9 mouse cellular contexts compared by ENCODE assay signal in the genomic region with DNA sequence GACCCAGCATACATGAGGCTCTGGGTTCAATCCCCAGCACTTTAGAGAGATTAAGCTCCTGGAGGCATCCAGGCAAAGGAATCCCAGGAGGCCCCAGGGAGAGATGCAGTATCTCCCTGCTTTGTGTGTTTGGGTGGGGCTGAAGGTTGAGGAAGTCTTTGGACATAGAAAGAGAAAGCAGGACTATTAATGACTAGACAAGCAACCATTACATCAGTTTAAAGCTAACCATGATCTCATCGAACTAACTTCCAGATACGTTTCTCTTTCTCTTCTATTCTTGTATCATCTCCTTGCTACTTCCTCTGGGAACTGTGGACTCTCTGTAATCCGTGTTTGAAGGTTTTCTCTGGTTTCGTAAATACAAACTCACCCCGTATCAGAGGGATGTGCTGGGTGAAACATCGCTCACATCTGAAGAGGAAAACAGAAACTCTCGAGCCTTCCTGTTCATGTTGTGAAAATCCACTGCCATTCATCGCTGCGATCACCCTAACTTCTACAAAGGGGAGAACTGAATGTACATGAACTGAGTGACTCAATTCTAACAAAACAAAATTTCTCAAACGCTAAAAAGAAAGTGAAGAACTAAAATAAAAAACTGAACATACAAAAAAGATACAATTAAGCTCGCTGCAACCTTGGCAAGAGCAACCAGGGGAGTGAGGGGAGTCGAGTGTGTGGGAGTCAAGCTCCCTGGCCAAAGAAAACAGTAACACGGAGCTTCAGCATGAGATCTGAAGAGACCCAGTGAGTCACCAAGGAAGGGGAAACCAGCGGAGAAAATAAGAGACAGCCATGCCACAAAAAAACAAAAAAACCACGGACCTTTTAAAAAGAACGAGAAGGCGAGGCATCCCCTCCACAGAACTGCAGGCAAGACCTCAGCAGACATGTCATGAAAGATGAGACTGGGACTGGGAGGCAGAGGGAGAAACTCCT. TPM values are rescaled to one million over a fixed set of nuclear protein-coding genes. Genes with fewer than 3 reads are reported as not detected.
A peak's percentile ranks its signal among the peaks of the same experiment; 100 is the strongest.
DNase-seq lines count a peak whose midpoint lies in the region; ATAC-seq and TF ChIP-seq lines count a peak whose summit lies in the region.
"Had no signal": no experiment of that assay in that cellular context is flagged by ENCODE, and none has a peak within 500 bp of the region (broad histone marks: within the 10 kb centered on the region; RNA-seq: fewer than 3 reads in every experiment).

No protein-coding gene starts in this region.

- 0 out of 2 replicates have a peak, but pooled peaks cover 2% of the 10 kb centered on the region for H3K4me1 ChIP-seq in bone marrow macrophage, adult 2 months (ENCODE audit: control insufficient read depth, insufficient read depth, low read length)
- no peaks in the 10 kb centered on the region for H3K4me1 ChIP-seq in forebrain, postnatal 0 days (ENCODE audit: insufficient read depth)

- H3K9me3 ChIP-seq in forebrain, postnatal 0 days (ENCODE audit: low read length), result no peaks in the 10 kb centered on the region

- ATAC-seq in forebrain, postnatal 0 days, result no peak

- 60% methylated on average over 17 of the region's 17 CpGs for WGBS in forebrain, postnatal 0 days

- no peak overlapping the region for H3K4me2 ChIP-seq in forebrain, postnatal 0 days (ENCODE audit: low read depth)

- TF ChIP-seq CTCF in gastrocnemius, adult 2 months (IDR thresholded peaks at IDR 0.05), result no peak
- TF ChIP-seq CTCF in bone marrow macrophage, adult 2 months (IDR thresholded peaks at IDR 0.05; ENCODE audit: low read depth, low read length), result no peak
- TF ChIP-seq CTCF in forebrain, postnatal 0 days (IDR thresholded peaks at IDR 0.05; ENCODE audit: low read depth), result no peak

- H3K4me3 ChIP-seq in gastrocnemius, adult 2 months, result peak overlapping the region; percentile 59
- H3K4me3 ChIP-seq in bone marrow macrophage, adult 2 months (ENCODE audit: insufficient read depth, low read length), result peak overlapping the region; percentile 32
- no peak overlapping the region for H3K4me3 ChIP-seq in forebrain, postnatal 0 days (ENCODE audit: low read depth, low read length)

- no peak overlapping the region for H3K9ac ChIP-seq in forebrain, postnatal 0 days

- no peaks in the 10 kb centered on the region for H3K36me3 ChIP-seq in forebrain, postnatal 0 days (ENCODE audit: insufficient read depth)

- no peaks in the 10 kb centered on the region for H3K27me3 ChIP-seq in forebrain, postnatal 0 days (ENCODE audit: insufficient read depth, low read length)

- DNase-seq in gastrocnemius, adult 2 months, result no peak
- DNase-seq in gastrocnemius, postnatal 25 days, result no peak
- DNase-seq in 3T3-L1 (ENCODE audit: low read depth, low spot score), result peak; percentile 81
- DNase-seq in induced T-regulatory cell, adult 2 months (ENCODE audit: low read depth), result peak; percentile 73
- DNase-seq in forebrain, postnatal 0 days, result no peak
- no peak for DNase-seq in cerebellum, postnatal 14 days
- no peak for DNase-seq in spleen, adult 18-20 months
- DNase-seq: cerebellum, adult 8-10 months had no signal

- peak overlapping the region; percentile 77 for H3K27ac ChIP-seq in gastrocnemius, adult 2 months
- no peak overlapping the region for H3K27ac ChIP-seq in bone marrow macrophage, adult 2 months (ENCODE audit: insufficient read depth, low read depth, low read length)
- no peak overlapping the region for H3K27ac ChIP-seq in forebrain, postnatal 0 days (ENCODE audit: low read depth, low read length)

- intact Hi-C loops in gastrocnemius, adult 2 months (cut with DNase I), result no loop called here

- no peak for TF ChIP-seq POLR2A in bone marrow macrophage, adult 2 months (IDR thresholded peaks at IDR 0.05; ENCODE audit: borderline replicate concordance, low read depth, low read length)

RNA-seq across cellular contexts. Expression of a gene that starts 48.4 kb away (rescaled TPM):
- 1 to 10 TPM; 1.9 to 2.9 TPM for total RNA-seq in gastrocnemius, adult 2 months (2021)
- 1 to 10 TPM; 2.5 to 2.7 TPM for total RNA-seq in gastrocnemius, postnatal 25 days (2021)
- polyA plus RNA-seq in bone marrow macrophage, adult 2 months (2012; ENCODE audit: insufficient read depth, insufficient read length, missing spikeins), result 0.19 and 0.25 TPM in 2 replicates
- total RNA-seq in forebrain, postnatal 0 days (2014; rRNA removed), result 7.8 and 16.2 TPM in 2 replicates
- polyA plus RNA-seq in forebrain, postnatal 0 days (2015; fragmentation: Nextera tagmentation; extraction: Ambion mirVana), result 1.1 and 1.8 TPM in 2 replicates

Comparison
In these comparisons a context has a peak if more than half of its experiments do, and no peak if none do; other contexts are left out.
1. DNase-seq: peak in 3T3-L1 (single experiment) and induced T-regulatory cell, adult 2 months (single experiment); none in gastrocnemius, adult 2 months (single experiment), gastrocnemius, postnatal 25 days (single experiment), forebrain, postnatal 0 days (single experiment), cerebellum, postnatal 14 days (0 of 2) and spleen, adult 18-20 months (0 of 2).